Mouse (Mus musculus): ENCODE data around the gene Pappa2. TPM values are rescaled to one million over a fixed set of nuclear protein-coding genes. Genes with fewer than 3 reads are reported as not detected.

Pappa2 gene
- polyA plus RNA-seq, 2 experiments from 2014 or later: 0.05 TPM; not detected in 1

- no peak for ATAC-seq
Measured at GRCm38 (mm10) chr1:158764211-158764610, 216.1 kb downstream of the Pappa2 start.

GRCm38 (mm10) chr1:158748356-158749096, 231.8 kb downstream of the Pappa2 start:
- ATAC-seq: no peak

GRCm38 (mm10) chr1:158741449-158741848, 238.8 kb downstream of the Pappa2 start:
- no peak for ATAC-seq

GRCm38 (mm10) chr1:158740949-158741348, 239.3 kb downstream of the Pappa2 start:
- no peak for ATAC-seq

- no peak for ATAC-seq
Measured at GRCm38 (mm10) chr1:158740161-158740766, 240.0 kb downstream of the Pappa2 start.

GRCm38 (mm10) chr1:158739132-158739919, 241.0 kb downstream of the Pappa2 start:
- ATAC-seq: no peak

- ATAC-seq: no peak
Measured at GRCm38 (mm10) chr1:158732868-158733496, 247.3 kb downstream of the Pappa2 start.

GRCm38 (mm10) chr1:158713301-158714095, 266.8 kb downstream of the Pappa2 start:
- ATAC-seq: no peak

GRCm38 (mm10) chr1:158701336-158701735, 279.0 kb downstream of the Pappa2 start:
- no peak for ATAC-seq

GRCm38 (mm10) chr1:158700147-158700546, 280.1 kb downstream of the Pappa2 start:
- no peak for ATAC-seq

GRCm38 (mm10) chr1:158699276-158699675, 281.0 kb downstream of the Pappa2 start:
- no peak for ATAC-seq

- ATAC-seq: no peak
Measured at GRCm38 (mm10) chr1:158697859-158698569, 282.3 kb downstream of the Pappa2 start.

GRCm38 (mm10) chr1:158697423-158697822, 282.9 kb downstream of the Pappa2 start:
- no peak for ATAC-seq

GRCm38 (mm10) chr1:158687726-158688125, 292.6 kb downstream of the Pappa2 start:
- no peak for ATAC-seq

- ATAC-seq: no peak
Measured at GRCm38 (mm10) chr1:158669971-158670592, 310.2 kb downstream of the Pappa2 start.

- no peak for ATAC-seq
Measured at GRCm38 (mm10) chr1:158666001-158666400, 314.3 kb downstream of the Pappa2 start.

Data from activated CD4-positive, CD25-positive, alpha-beta regulatory T cell, adult 4 months (primary cell).